Mouse (Mus musculus) adrenal gland, adult 10 weeks (tissue): ENCODE results near the gene Smg7. TPM values are rescaled to one million over a fixed set of nuclear protein-coding genes. Genes with fewer than 3 reads are reported as not detected.

Source experiments
- polyA plus RNA-seq: library from polyadenylated mRNA; stranded (reverse); fragments of 350-450 nt; fragmentation: Illumina TruSeq; extraction: RNeasy Lipid Tissue Mini Kit (QIAGEN cat#74804); gene quantifications from one replicate; pipeline ENCODE4 v1.2.3, GENCODE M21; 2014; ENCODE audit warnings: low read depth, low replicate concordance

Smg7 gene
- polyA plus RNA-seq: 45.7 TPM

GRCm38 (mm10) chr1:152901765-152902664, at the start of gene Smg7:
TSS of gene Smg7 (minus strand) at chr1:152902646.

GRCm38 (mm10) chr1:152799897-152800296, 102.5 kb downstream of the Smg7 start, which contains the start of gene Ncf2:
TSS of gene Ncf2 (plus strand) at chr1:152800194.

Other genes with a start within 250 kb of the Smg7 start
- gene Apobec4, start 152.1 kb downstream of the Smg7 start, polyA plus RNA-seq: not detected
- gene Rgl1, start 136.3 kb downstream of the Smg7 start, polyA plus RNA-seq: 14.4 TPM
- gene Arpc5, start 136.1 kb downstream of the Smg7 start, polyA plus RNA-seq: 294 TPM
- 4.8 TPM for gene Ncf2, start 102.5 kb downstream of the Smg7 start, polyA plus RNA-seq
- gene Nmnat2, start 52.3 kb upstream of the Smg7 start, polyA plus RNA-seq: 0.47 TPM